Mouse (Mus musculus) heart, adult 8-10 months (tissue): ENCODE results near the gene Traf3ip2. TPM values are rescaled to one million over a fixed set of nuclear protein-coding genes. Genes with fewer than 3 reads are reported as not detected.

Source experiments
- DNase-seq: peaks from one replicate; pipeline ENCODE4 v3.0.0; 2022; ENCODE audit warnings: low spot score
- total RNA-seq, 4 experiments: library from RNA; stranded (reverse); gene quantifications; 2 replicates each; pipeline ENCODE4 v1.2.4; 2022

Gene Traf3ip2
- total RNA-seq, 4 experiments from 2014 or later = 5.3 to 7.3 (median 6.0) TPM

DNA sequence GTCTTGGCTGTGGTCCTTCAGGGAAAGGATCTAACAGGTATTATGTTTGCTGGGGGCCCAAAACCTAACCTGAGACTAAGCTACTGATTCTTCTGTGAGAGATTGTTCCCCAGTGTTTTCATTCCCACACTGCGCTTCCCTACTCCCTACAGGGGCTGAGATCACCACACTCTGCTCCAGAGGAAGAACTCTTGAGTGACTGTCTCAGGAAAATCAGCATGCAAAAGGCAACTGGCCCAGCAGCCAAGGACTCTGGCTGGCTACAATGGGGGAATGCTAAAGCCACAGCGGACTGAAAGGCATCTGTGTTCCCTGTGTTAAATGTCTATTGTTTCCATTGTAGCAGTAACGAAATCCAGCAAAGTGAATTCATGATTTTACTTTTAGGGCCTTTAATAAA, 62.0 kb downstream of the Traf3ip2 start:
- DNase-seq = no peak

DNA sequence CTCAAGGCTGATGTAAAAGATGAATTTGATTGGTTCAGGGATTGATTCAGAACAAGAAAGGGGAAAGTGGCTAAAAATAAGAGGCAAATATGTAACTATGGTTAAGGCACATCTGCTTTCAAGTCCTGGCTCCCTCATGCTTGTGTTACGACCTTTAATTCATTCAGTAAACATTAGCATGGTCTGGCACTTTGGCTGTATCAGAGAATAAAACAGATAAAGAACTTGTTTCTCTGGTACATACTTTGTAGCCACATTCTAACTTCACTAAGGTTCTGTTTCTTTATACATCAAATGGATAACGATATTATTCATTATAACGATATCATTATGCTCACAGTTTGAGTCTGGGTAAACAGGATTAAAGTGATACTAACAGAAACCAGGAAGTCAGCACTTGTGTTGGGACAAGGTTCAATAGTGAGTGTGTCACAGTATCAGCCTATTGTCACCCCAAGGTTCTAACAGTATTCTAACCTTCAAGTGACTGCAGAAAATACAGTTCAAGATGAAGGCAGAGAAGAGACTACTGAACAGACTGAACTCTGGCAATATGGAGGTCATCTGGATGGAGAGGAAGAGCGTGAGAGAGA, 65.6 kb downstream of the Traf3ip2 start:
- DNase-seq = no peak

DNA sequence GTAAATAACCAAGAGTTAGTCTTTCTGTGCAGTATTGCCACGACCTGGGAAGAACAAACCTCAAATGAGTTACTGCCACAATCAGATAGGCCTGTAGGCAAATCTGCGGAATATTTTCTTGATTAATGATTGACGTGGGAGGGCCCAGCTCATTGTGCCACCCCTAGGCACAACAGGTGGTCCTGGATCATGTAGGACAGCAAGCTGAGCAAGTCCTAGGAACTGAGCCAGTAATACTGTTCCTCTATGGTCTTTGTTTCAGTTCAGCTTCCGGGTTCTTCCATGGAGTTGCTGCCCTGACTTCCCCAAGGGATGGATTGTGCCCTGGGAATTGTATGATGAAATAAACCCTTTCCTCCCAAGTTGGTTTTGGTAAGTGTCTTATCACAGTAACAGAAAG, 68.3 kb downstream of the Traf3ip2 start:
- DNase-seq = no peak

DNA sequence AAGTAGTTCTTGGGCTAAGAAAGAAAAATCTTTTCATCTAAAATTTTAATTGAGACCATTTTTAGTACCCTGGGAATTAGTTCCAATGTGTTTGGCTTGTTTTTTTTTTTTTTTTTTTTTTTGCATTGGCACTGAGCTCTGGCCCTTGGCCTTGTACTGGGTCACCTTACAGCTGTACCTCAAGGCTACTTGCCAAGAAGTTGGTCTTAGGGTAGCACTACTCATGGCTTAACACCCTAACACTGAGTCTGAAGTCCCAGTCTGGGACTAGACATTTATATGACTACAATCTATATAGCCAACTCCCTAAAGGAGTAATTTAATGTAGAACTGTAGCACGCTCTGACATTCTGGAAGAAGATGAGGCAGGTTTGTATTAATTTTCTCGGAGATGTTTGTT, 69.8 kb downstream of the Traf3ip2 start:
- DNase-seq = no peak

DNA sequence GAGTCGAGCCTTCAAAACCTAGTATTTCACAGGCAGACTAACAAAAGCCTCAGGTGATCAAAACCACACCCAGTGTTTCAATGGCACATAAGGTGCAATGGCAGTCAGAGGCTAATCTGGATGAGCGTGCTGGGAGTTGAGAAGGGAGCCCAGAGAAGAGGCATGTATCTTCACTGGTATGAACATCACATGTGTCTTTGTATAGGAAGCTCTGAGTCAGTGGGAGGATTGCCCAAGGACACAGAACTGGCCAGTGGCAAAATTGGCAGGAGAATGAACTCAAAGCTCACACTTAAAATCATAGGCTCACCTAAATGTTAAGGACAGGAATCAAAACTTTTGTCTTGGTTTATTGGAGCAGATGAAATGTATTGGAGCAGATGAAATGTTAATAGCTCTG, 70.7 kb downstream of the Traf3ip2 start:
- no peak for DNase-seq

DNA sequence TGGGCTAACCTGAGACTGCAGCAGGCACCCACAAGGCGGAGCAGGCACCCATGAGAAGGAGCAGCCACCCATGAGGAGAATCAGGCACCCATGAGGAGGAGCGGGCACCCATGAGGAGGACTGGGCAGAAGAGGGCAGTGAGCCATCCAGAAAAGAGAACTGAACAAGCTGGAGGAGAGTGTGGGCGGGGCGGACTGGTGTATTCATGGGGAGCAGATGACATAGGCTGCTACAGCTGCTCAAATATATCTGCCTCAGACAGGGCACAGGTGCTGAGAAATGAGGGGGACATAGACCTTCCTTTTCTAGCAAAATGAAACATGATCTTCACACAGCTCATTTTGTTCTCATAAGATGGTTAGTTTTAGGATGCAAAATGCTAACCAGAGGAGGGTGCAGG, 74.1 kb downstream of the Traf3ip2 start:
- DNase-seq = no peak

DNA sequence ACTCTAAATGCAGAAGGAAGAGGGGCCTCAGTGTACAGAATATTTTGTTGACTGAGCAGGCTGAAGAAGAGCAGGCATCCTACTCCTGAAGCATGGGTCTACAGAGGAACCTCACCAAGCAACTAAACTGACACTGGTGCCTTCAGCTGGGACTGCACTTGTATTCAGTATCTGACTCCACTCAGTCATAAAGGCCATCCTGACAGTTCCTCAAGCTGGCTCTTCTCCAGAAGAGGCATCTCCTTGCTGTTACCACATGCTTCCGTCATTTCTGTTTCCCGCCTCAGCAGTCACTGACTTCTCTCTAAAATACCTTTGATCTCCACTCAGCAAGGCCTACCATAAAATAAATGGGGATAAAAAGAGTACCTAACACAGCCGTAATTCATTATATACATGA, 75.1 kb downstream of the Traf3ip2 start:
- DNase-seq = no peak

DNA sequence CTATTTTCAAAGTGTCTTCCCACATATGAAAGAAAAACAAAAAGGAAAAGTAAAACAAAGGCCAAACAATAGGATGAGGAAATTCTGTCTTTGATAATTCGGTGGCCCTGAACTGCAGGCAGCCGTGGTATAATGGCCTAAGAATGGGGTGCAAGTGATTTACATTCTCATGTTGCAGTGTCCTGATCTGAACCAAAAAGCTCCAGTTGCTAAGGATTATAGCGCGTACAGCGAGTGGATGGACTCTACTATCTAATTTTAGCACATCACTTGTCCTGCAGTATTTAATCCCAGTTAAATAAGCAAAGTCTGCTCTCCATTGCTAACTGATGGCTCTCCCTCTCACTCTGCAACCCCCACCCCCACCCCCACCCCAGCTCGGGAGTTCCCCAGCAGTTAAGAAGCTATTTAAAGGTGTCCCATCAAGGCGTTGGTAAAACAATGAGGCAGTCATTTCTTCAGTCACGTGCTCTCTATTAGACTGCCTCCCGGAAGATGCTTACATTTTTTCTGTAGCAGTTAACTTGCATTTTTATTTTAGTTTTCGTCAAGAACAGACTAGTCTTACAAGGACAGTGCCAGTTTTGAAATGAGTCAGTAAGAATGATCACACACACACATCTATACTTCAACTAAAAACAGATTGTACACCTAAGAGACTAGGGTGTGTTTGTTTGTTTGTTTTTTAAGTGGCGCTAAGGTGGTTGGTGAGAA, 78.8 kb downstream of the Traf3ip2 start:
- DNase-seq = no peak

DNA sequence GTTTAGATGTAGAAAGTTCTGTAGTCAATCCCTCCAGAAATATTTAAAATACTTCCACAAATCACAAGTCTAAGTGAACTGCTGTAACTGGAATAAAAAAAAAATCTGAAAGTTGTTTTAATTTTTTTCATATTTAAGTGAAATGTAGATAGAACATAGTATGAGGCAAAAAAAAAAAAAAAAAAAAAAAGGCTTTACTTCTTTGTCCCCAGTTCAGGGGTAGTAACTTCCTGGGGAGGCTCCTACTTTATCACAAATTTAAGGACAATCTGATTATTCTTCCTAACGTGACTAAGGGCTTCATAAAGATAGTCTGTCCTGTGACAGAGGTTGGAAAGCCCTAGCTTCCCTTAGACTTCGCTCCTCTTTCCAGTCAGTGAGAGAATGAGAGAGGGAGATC, 79.4 kb downstream of the Traf3ip2 start:
- no peak for DNase-seq

Other genes starting within 250 kb of the Traf3ip2 start
- 10 to 100 TPM; 22.4 to 27.6 (median 24.2) TPM for gene Fyn, start 244.1 kb upstream of the Traf3ip2 start, total RNA-seq
- gene Rev3l, start 119.2 kb downstream of the Traf3ip2 start, total RNA-seq = 10 to 100 TPM in 1 of 4 experiments, 1 to 10 TPM in 3; 9.1 to 11.0 (median 9.7) TPM